Mouse (Mus musculus): ENCODE data around the gene 4930451I11Rik. TPM values are rescaled to one million over a fixed set of nuclear protein-coding genes. Genes with fewer than 3 reads are reported as not detected.

The 4930451I11Rik gene
- total and polyA plus RNA-seq, 3 experiments = not detected

- dilution Hi-C loops (cut with MboI; ENCODE audit: extremely low pct_ligation_motif_present, extremely low pct_unique_long_range_greater_than_20kb, low sequenced_read_pairs) = no loop called here
- H3K27me3 ChIP-seq (replicated peaks) = no peaks in the 10 kb centered on the region
- TF ChIP-seq IRF4 (IDR thresholded peaks at IDR 0.05; ENCODE audit: low read depth, low read length) = no peak
- TF ChIP-seq CHD2 (IDR thresholded peaks at IDR 0.05; ENCODE audit: low read length) = no peak
- no peak for TF ChIP-seq CHD1 (IDR thresholded peaks at IDR 0.05; ENCODE audit: low read depth, low read length)
- TF ChIP-seq ZC3H11A (IDR thresholded peaks at IDR 0.05; ENCODE audit: low read depth, low read length) = no peak
- TF ChIP-seq MAZ (IDR thresholded peaks at IDR 0.05; ENCODE audit: low read depth, low read length) = no peak
- TF ChIP-seq JUN (IDR thresholded peaks at IDR 0.05; ENCODE audit: insufficient read depth, low read depth, low read length) = no peak
- TF ChIP-seq JUND (conservative IDR thresholded peaks at IDR 0.05; ENCODE audit: low read depth, low read length) = no peak
These were observed 13.8 kb downstream of the 4930451I11Rik start for GRCm38 (mm10) chr7:126817595-126817994.

GRCm38 (mm10) chr7:126816494-126816893, 14.9 kb downstream of the 4930451I11Rik start:
- in situ Hi-C loops (cut with MboI; ENCODE audit: low pct_ligation_motif_present, low pct_unique_long_range_greater_than_20kb, low sequenced_read_pairs) = no loop called here
- TF ChIP-seq PAX5 (IDR thresholded peaks at IDR 0.05; ENCODE audit: low read length) (no peak), RAD21 (IDR thresholded peaks at IDR 0.05; ENCODE audit: low read depth, low read length) (no peak), GABPA (IDR thresholded peaks at IDR 0.05; ENCODE audit: insufficient replicate concordance, low read depth, low read length) (no peak), SMC3 (IDR thresholded peaks at IDR 0.05; ENCODE audit: low read depth, low read length) (no peak), CTCF (conservative IDR thresholded peaks at IDR 0.05 in 1 of 2, IDR thresholded peaks at IDR 0.05 in 1 of 2; ENCODE audit: low read depth in 2 of 2, low read length in 2 of 2) (no peak), MYC (IDR thresholded peaks at IDR 0.05; ENCODE audit: low read depth, low read length) (no peak), ZMIZ1 (IDR thresholded peaks at IDR 0.05; ENCODE audit: low read depth, low read length) (no peak), UBTF (IDR thresholded peaks at IDR 0.05; ENCODE audit: low read depth, low read length) (no peak), IRF4 (IDR thresholded peaks at IDR 0.05; ENCODE audit: low read depth, low read length) (no peak), ZNF384 (IDR thresholded peaks at IDR 0.05; ENCODE audit: low read depth, low read length) (no peak), RCOR1 (conservative IDR thresholded peaks at IDR 0.05; ENCODE audit: low read depth, low read length) (no peak)

More at GRCm38 (mm10) chr7:126817595-126817994, 13.8 kb downstream of the 4930451I11Rik start:
- H3K4me1 ChIP-seq (ENCODE audit: control insufficient read depth in 1 of 2, insufficient read depth in 2 of 2) = peaks cover 4 to 6% of the 10 kb centered on the region in 2 experiments; a peak in 2 of 4 replicates
- H3K79me2 ChIP-seq (replicated peaks; ENCODE audit: control insufficient read depth, extremely low read depth, insufficient read depth, poor library complexity, severe bottlenecking) = no peaks in the 10 kb centered on the region
- H3K9ac ChIP-seq (ENCODE audit: insufficient read depth, low read depth) = no peak overlapping the region
- H3K9me3 ChIP-seq (replicated peaks; ENCODE audit: low read length) = peaks cover 3% of the 10 kb centered on the region
- DNase-seq (ENCODE audit: extremely low read depth) = no peak
- no peak overlapping the region for H3K27ac ChIP-seq (ENCODE audit: insufficient read depth, low read depth)
- no peak overlapping the region for H3K4me2 ChIP-seq (ENCODE audit: insufficient read depth, low read depth, poor library complexity, severe bottlenecking)
- in situ Hi-C loops (cut with MboI; ENCODE audit: low pct_ligation_motif_present, low pct_unique_long_range_greater_than_20kb, low sequenced_read_pairs) = no loop called here
- no peak overlapping the region for H3K4me3 ChIP-seq (replicated peaks in 1 of 3; ENCODE audit: low read depth in 2 of 3, low read length in 2 of 3, poor library complexity in 1 of 3)
- H3K36me3 ChIP-seq (replicated peaks in 1 of 2; ENCODE audit: control insufficient read depth in 1 of 2, insufficient read depth in 1 of 2, low read length in 1 of 2) = no peaks in the 10 kb centered on the region

More at GRCm38 (mm10) chr7:126816494-126816893, 14.9 kb downstream of the 4930451I11Rik start:
- Histone ChIP-seq H3K9me3 (replicated peaks; ENCODE audit: low read length) (peaks cover 7% of the 10 kb centered on the region), H3K4me2 (ENCODE audit: insufficient read depth, low read depth, poor library complexity, severe bottlenecking) (no peak overlapping the region), H3K4me1 (ENCODE audit: control insufficient read depth in 1 of 2, insufficient read depth in 2 of 2) (peaks cover 0 to 8% of the 10 kb centered on the region in 2 experiments; a peak in 1 of 4 replicates), H3K9ac (ENCODE audit: insufficient read depth, low read depth) (no peak overlapping the region), H3K36me3 (replicated peaks in 1 of 2; ENCODE audit: control insufficient read depth in 1 of 2, insufficient read depth in 1 of 2, low read length in 1 of 2) (no peaks in the 10 kb centered on the region), H3K79me2 (replicated peaks; ENCODE audit: control insufficient read depth, extremely low read depth, insufficient read depth, poor library complexity, severe bottlenecking) (no peaks in the 10 kb centered on the region), H3K27ac (ENCODE audit: insufficient read depth, low read depth) (no peak overlapping the region), H3K27me3 (replicated peaks) (no peaks in the 10 kb centered on the region), H3K4me3 (replicated peaks in 1 of 3; ENCODE audit: low read depth in 2 of 3, low read length in 2 of 3, poor library complexity in 1 of 3) (no peak overlapping the region)
- DNase-seq (ENCODE audit: extremely low read depth) = no peak
- dilution Hi-C loops (cut with MboI; ENCODE audit: extremely low pct_ligation_motif_present, extremely low pct_unique_long_range_greater_than_20kb, low sequenced_read_pairs) = no loop called here

All from CH12.LX (cell line).